Mouse (Mus musculus) left cerebral cortex, adult 8-10 months (tissue): Measurements from ENCODE around the gene Ugt1a7c. TPM values are rescaled to one million over a fixed set of nuclear protein-coding genes. Genes with fewer than 3 reads are reported as not detected.

Source experiments
- DNase-seq, 2 experiments: peaks; one replicate each; pipeline ENCODE4 v3.0.0; 2022; ENCODE audit warnings: low spot score in 2 of 2
- total RNA-seq, 4 experiments: library from RNA; stranded (reverse); gene quantifications; 2 replicates each; pipeline ENCODE4 v1.2.4; 2022

Gene Ugt1a7c
- total RNA-seq, 4 experiments from 2014 or later, result 1.0 to 2.1 (median 1.9) TPM

GRCm38 (mm10) chr1:88258881-88259642, 164.2 kb downstream of the Ugt1a7c start:
- no peak for DNase-seq

- no peak for DNase-seq
These were observed 164.8 kb downstream of the Ugt1a7c start for GRCm38 (mm10) chr1:88259643-88260024.

- no peak for DNase-seq
These were observed 165.3 kb downstream of the Ugt1a7c start for GRCm38 (mm10) chr1:88260114-88260513.

GRCm38 (mm10) chr1:88260604-88261377, 165.9 kb downstream of the Ugt1a7c start:
- no peak for DNase-seq

GRCm38 (mm10) chr1:88261706-88262105, 166.8 kb downstream of the Ugt1a7c start:
- no peak for DNase-seq

GRCm38 (mm10) chr1:88262255-88262654, 167.4 kb downstream of the Ugt1a7c start:
- DNase-seq, result no peak

- DNase-seq, result no peak
These were observed 168.1 kb downstream of the Ugt1a7c start for GRCm38 (mm10) chr1:88262961-88263360.

- no peak for DNase-seq
These were observed 168.9 kb downstream of the Ugt1a7c start for GRCm38 (mm10) chr1:88263778-88264177.

GRCm38 (mm10) chr1:88264237-88264868, 169.5 kb downstream of the Ugt1a7c start:
- DNase-seq, result no peak

- no peak for DNase-seq
These were observed 170.0 kb downstream of the Ugt1a7c start for GRCm38 (mm10) chr1:88264869-88265240.

- no peak for DNase-seq
These were observed 171.3 kb downstream of the Ugt1a7c start for GRCm38 (mm10) chr1:88266123-88266522.

GRCm38 (mm10) chr1:88267489-88267888, 172.6 kb downstream of the Ugt1a7c start:
- no peak for DNase-seq

- no peak for DNase-seq
These were observed 173.2 kb downstream of the Ugt1a7c start for GRCm38 (mm10) chr1:88268070-88268469.

Other genes starting within 250 kb of the Ugt1a7c start
- gene Dgkd, start 241.8 kb upstream of the Ugt1a7c start, total RNA-seq, result 10 to 100 TPM; 83.1 to 97.4 (median 89.4) TPM
- gene Usp40, start 86.5 kb upstream of the Ugt1a7c start, total RNA-seq, result 10 to 100 TPM; 21.4 to 23.2 (median 23.0) TPM
- not detected for gene Ugt1a10, start 39.7 kb upstream of the Ugt1a7c start, total RNA-seq
- not detected for gene Ugt1a9, start 24.3 kb upstream of the Ugt1a7c start, total RNA-seq
- not detected for gene Ugt1a8, start 7.2 kb upstream of the Ugt1a7c start, total RNA-seq
- under 1 TPM in 2 of 4 experiments, not detected in 2; 0.28 to 0.32 TPM for gene Ugt1a6b, start 8.2 kb downstream of the Ugt1a7c start, total RNA-seq
- gene Ugt1a6a, start 39.7 kb downstream of the Ugt1a7c start, total RNA-seq, result 1 to 10 TPM; 1.3 to 2.5 (median 2.0) TPM
- under 1 TPM in 1 of 4 experiments, not detected in 3; 0.17 TPM for gene Ugt1a5, start 71.0 kb downstream of the Ugt1a7c start, total RNA-seq
- gene Ugt1a2, start 105.5 kb downstream of the Ugt1a7c start, total RNA-seq, result not detected
- gene Dnajb3, start 110.7 kb downstream of the Ugt1a7c start, total RNA-seq, result 1 to 10 TPM; 1.2 to 3.1 (median 2.2) TPM
- gene Ugt1a1, start 116.9 kb downstream of the Ugt1a7c start, total RNA-seq, result under 1 TPM in 1 of 4 experiments, not detected in 3; 0.26 TPM
- gene Mroh2a, start 131.9 kb downstream of the Ugt1a7c start, total RNA-seq, result under 1 TPM in 3 of 4 experiments, not detected in 1; 0.07 to 0.40 (median 0.18) TPM
- gene Hjurp, start 182.6 kb downstream of the Ugt1a7c start, total RNA-seq, result 10 to 100 TPM; 43.2 to 45.6 (median 45.5) TPM
- gene Trpm8, start 182.6 kb downstream of the Ugt1a7c start, total RNA-seq, result under 1 TPM; 0.08 to 0.28 (median 0.16) TPM